Mouse (Mus musculus) MEL (cell line): ENCODE measurements around the gene Dennd4b. TPM values are rescaled to one million over a fixed set of nuclear protein-coding genes. Genes with fewer than 3 reads are reported as not detected.

Experiments used
- DNase-seq: peaks from one replicate; pipeline ENCODE4 v3.0.0; 2011; ENCODE audit warnings: low read depth, low spot score
- H3K27ac ChIP-seq: 2 replicates; pipeline ENCODE4 v1.5.1; 2012; ENCODE audit warnings: low read depth, mild to moderate bottlenecking, control low read depth, low read length, moderate library complexity; ENCODE audit not compliant: control insufficient read depth
- H3K27me3 ChIP-seq, 2 experiments: fragments of 150-350 bp in 1 of 2; sonication (generic) in 1 of 2; 2 replicates each; pipeline ENCODE4 v1.6.1; 2012; ENCODE audit warnings: low read length in 2 of 2, mild to moderate bottlenecking in 2 of 2, improper control_type of control experiment in 1 of 2, moderate library complexity in 1 of 2; ENCODE audit not compliant: insufficient read depth in 2 of 2, control insufficient read depth in 1 of 2
- H3K36me3 ChIP-seq, 2 experiments: 2 replicates each; pipeline ENCODE4 v1.6.1; 2012 to 2014; ENCODE audit warnings: low read length in 2 of 2, improper control_type of control experiment in 1 of 2, inconsistent platforms in 1 of 2, mild to moderate bottlenecking in 1 of 2; ENCODE audit not compliant: insufficient read depth in 2 of 2, control insufficient read depth in 1 of 2
- H3K4me1 ChIP-seq, 2 experiments: fragments of 150-350 bp in 1 of 2; sonication (generic) in 1 of 2; 2 replicates each; pipeline ENCODE4 v1.6.1; 2012; ENCODE audit warnings: low read length in 2 of 2, improper control_type of control experiment in 1 of 2, mild to moderate bottlenecking in 1 of 2; ENCODE audit not compliant: insufficient read depth in 2 of 2, control insufficient read depth in 1 of 2
- H3K4me3 ChIP-seq, 2 experiments: fragments of 150-350 bp in 1 of 2; sonication (generic) in 1 of 2; 2 replicates each; pipeline ENCODE4 v1.5.1; 2012; ENCODE audit warnings: low read depth in 2 of 2, low read length in 2 of 2, mild to moderate bottlenecking in 2 of 2, moderate library complexity in 2 of 2, control low read depth in 1 of 2, improper control_type of control experiment in 1 of 2; ENCODE audit not compliant: control insufficient read depth in 1 of 2, insufficient read depth in 1 of 2
- H3K79me2 ChIP-seq: 2 replicates; pipeline ENCODE4 v1.6.1; 2012; ENCODE audit warnings: mild to moderate bottlenecking, low read length, moderate library complexity; ENCODE audit not compliant: control insufficient read depth, poor library complexity, insufficient read depth
- H3K9ac ChIP-seq: 2 replicates; pipeline ENCODE4 v1.6.1; 2012; ENCODE audit warnings: low read depth, mild to moderate bottlenecking, control low read depth, low read length, moderate library complexity; ENCODE audit not compliant: control insufficient read depth, poor library complexity, severe bottlenecking
- H3K9me3 ChIP-seq: fragments of 150-350 bp; sonication (generic); replicated peaks from 2 replicates; pipeline ENCODE4 v1.6.1; 2012; ENCODE audit warnings: mild to moderate bottlenecking, low read length, improper control_type of control experiment, moderate library complexity; ENCODE audit not compliant: insufficient read depth
- BHLHE40 ChIP-seq: IDR thresholded peaks from 2 replicates; pipeline ENCODE4 v1.6.1; 2012; ENCODE audit warnings: low read depth, mild to moderate bottlenecking, inconsistent platforms, low read length, improper control_type of control experiment, borderline replicate concordance
- CHD1 ChIP-seq: IDR thresholded peaks from 2 replicates; pipeline ENCODE4 v1.6.1; 2012; ENCODE audit warnings: low read depth, mild to moderate bottlenecking, inconsistent platforms, low read length, improper control_type of control experiment
- CHD2 ChIP-seq: IDR thresholded peaks from 2 replicates; pipeline ENCODE4 v1.6.1; 2011; ENCODE audit warnings: low read length, improper control_type of control experiment
- CTCF ChIP-seq, 3 experiments: IDR thresholded peaks in 2 of 3; conservative IDR thresholded peaks in 1 of 3; 2 replicates each; pipeline ENCODE4 v1.5.1; 2011 to 2012; ENCODE audit warnings: low read length in 3 of 3, low read depth in 2 of 3, mild to moderate bottlenecking in 2 of 3, improper control_type of control experiment in 1 of 3, inconsistent platforms in 1 of 3, mixed read lengths in 1 of 3, moderate library complexity in 1 of 3; ENCODE audit not compliant: control insufficient read depth in 1 of 3, insufficient read depth in 1 of 3, poor library complexity in 1 of 3, severe bottlenecking in 1 of 3
- ELF1 ChIP-seq: IDR thresholded peaks from 2 replicates; pipeline ENCODE4 v1.6.1; 2014; ENCODE audit warnings: low read depth, mild to moderate bottlenecking, inconsistent platforms, low read length, improper control_type of control experiment, moderate library complexity
- EP300 ChIP-seq, 2 experiments: IDR thresholded peaks; 2 replicates each; pipeline ENCODE4 v1.6.1; 2011; ENCODE audit warnings: improper control_type of control experiment in 2 of 2, low read length in 2 of 2, low read depth in 1 of 2, mild to moderate bottlenecking in 1 of 2
- ETS1 ChIP-seq: IDR thresholded peaks from 2 replicates; pipeline ENCODE4 v1.6.1; 2012; ENCODE audit warnings: low read depth, mild to moderate bottlenecking, inconsistent platforms, low read length, improper control_type of control experiment, moderate library complexity
- GABPA ChIP-seq: IDR thresholded peaks from 2 replicates; pipeline ENCODE4 v1.6.1; 2012; ENCODE audit warnings: low read depth, mild to moderate bottlenecking, inconsistent platforms, low read length, improper control_type of control experiment, moderate library complexity
- GATA1 ChIP-seq: IDR thresholded peaks from 2 replicates; pipeline ENCODE4 v1.6.1; 2011; ENCODE audit warnings: low read depth, low read length, improper control_type of control experiment
- KAT2A ChIP-seq: conservative IDR thresholded peaks from 2 replicates; pipeline ENCODE4 v1.6.1; 2012; ENCODE audit warnings: low read depth, low read length, improper control_type of control experiment, inconsistent platforms
- MAX ChIP-seq: IDR thresholded peaks from 2 replicates; pipeline ENCODE4 v1.6.1; 2011; ENCODE audit warnings: low read length, improper control_type of control experiment
- MAZ ChIP-seq: IDR thresholded peaks from 2 replicates; pipeline ENCODE4 v1.6.1; 2012; ENCODE audit warnings: low read depth, mild to moderate bottlenecking, inconsistent platforms, low read length, improper control_type of control experiment
- MEF2A ChIP-seq: IDR thresholded peaks from 2 replicates; pipeline ENCODE4 v1.6.1; 2014; ENCODE audit warnings: low read depth, mild to moderate bottlenecking, inconsistent platforms, low read length, improper control_type of control experiment; ENCODE audit not compliant: poor library complexity, insufficient replicate concordance, severe bottlenecking; ENCODE audit errors: extremely low read depth
- MYB ChIP-seq: IDR thresholded peaks from 2 replicates; pipeline ENCODE4 v1.6.1; 2011; ENCODE audit warnings: mild to moderate bottlenecking, low read depth, low read length, improper control_type of control experiment
- MYC ChIP-seq: IDR thresholded peaks from 2 replicates; pipeline ENCODE4 v1.6.1; 2011; ENCODE audit warnings: low read depth, mild to moderate bottlenecking, low read length, improper control_type of control experiment, moderate library complexity
- NRF1 ChIP-seq: IDR thresholded peaks from 2 replicates; pipeline ENCODE4 v1.6.1; 2014; ENCODE audit warnings: low read depth, mild to moderate bottlenecking, inconsistent platforms, low read length, improper control_type of control experiment, moderate library complexity; ENCODE audit not compliant: poor library complexity, insufficient read depth, severe bottlenecking
- POLR2A ChIP-seq, 2 experiments: IDR thresholded peaks; 2 replicates each; pipeline ENCODE4 v1.6.1; 2011 to 2012; ENCODE audit warnings: low read length in 2 of 2, mild to moderate bottlenecking in 2 of 2, control low read depth in 1 of 2, improper control_type of control experiment in 1 of 2, low read depth in 1 of 2, moderate library complexity in 1 of 2; ENCODE audit not compliant: control insufficient read depth in 1 of 2, insufficient read depth in 1 of 2, poor library complexity in 1 of 2
- POLR2AphosphoS5 ChIP-seq: IDR thresholded peaks from 2 replicates; pipeline ENCODE4 v1.6.1; 2012; ENCODE audit warnings: low read depth, borderline replicate concordance, mild to moderate bottlenecking, inconsistent platforms, low read length, moderate library complexity, mixed read lengths
- RAD21 ChIP-seq: IDR thresholded peaks from 2 replicates; pipeline ENCODE4 v1.6.1; 2011; ENCODE audit warnings: mild to moderate bottlenecking, low read depth, low read length, improper control_type of control experiment
- SIN3A ChIP-seq: IDR thresholded peaks from 2 replicates; pipeline ENCODE4 v1.6.1; 2012; ENCODE audit warnings: low read length, improper control_type of control experiment, inconsistent platforms
- SMC3 ChIP-seq: IDR thresholded peaks from 2 replicates; pipeline ENCODE4 v1.6.1; 2011; ENCODE audit warnings: low read depth, low read length, improper control_type of control experiment
- TAL1 ChIP-seq: IDR thresholded peaks from 2 replicates; pipeline ENCODE4 v1.6.1; 2012; ENCODE audit warnings: mild to moderate bottlenecking, inconsistent platforms, low read length, moderate library complexity, mixed read lengths
- TCF12 ChIP-seq: IDR thresholded peaks from 2 replicates; pipeline ENCODE4 v1.6.1; 2014; ENCODE audit warnings: low read depth, mild to moderate bottlenecking, inconsistent platforms, low read length, improper control_type of control experiment, moderate library complexity
- ZC3H11A ChIP-seq: IDR thresholded peaks from 2 replicates; pipeline ENCODE4 v1.6.1; 2012; ENCODE audit warnings: low read depth, mild to moderate bottlenecking, inconsistent platforms, low read length, improper control_type of control experiment
- ZKSCAN1 ChIP-seq: IDR thresholded peaks from 2 replicates; pipeline ENCODE4 v1.6.1; 2012; ENCODE audit warnings: low read depth, mild to moderate bottlenecking, inconsistent platforms, low read length, improper control_type of control experiment, moderate library complexity
- ZMIZ1 ChIP-seq: IDR thresholded peaks from 2 replicates; pipeline ENCODE4 v1.6.1; 2012; ENCODE audit warnings: low read depth, mild to moderate bottlenecking, inconsistent platforms, low read length, improper control_type of control experiment, moderate library complexity
- ZNF384 ChIP-seq: IDR thresholded peaks from 2 replicates; pipeline ENCODE4 v1.6.1; 2012; ENCODE audit warnings: low read depth, mild to moderate bottlenecking, inconsistent platforms, low read length, improper control_type of control experiment
- polyA plus RNA-seq, 2 experiments: library from polyadenylated mRNA; stranded (reverse) in 1 of 2; unstranded in 1 of 2; fragments of >175 nt in 1 of 2; fragments of >200 nt in 1 of 2; gene quantifications; 2 replicates each; pipeline versions ENCODE4 v1.2.1 to v1.2.4; 2012; ENCODE audit warnings: low replicate concordance in 2 of 2, low read depth in 1 of 2; ENCODE audit not compliant: insufficient read length in 2 of 2, insufficient read depth in 1 of 2, missing spikeins in 1 of 2
- total RNA-seq: library from RNA; depleted of rRNA; stranded (reverse); fragments of 300-350 nt; gene quantifications from 2 replicates; pipeline ENCODE4 v1.2.3, GENCODE M21; 2012

Dennd4b gene
- total and polyA plus RNA-seq, 3 experiments = 11.6 to 27.1 TPM; not detected in 1

- Histone ChIP-seq H3K36me3 (peaks cover 11 to 22% of the 10 kb centered on the region in 2 experiments), H3K27me3 (no peaks in the 10 kb centered on the region), H3K9ac (no peak overlapping the region), H3K4me3 (no peak overlapping the region), H3K4me1 (peaks cover 3 to 8% of the 10 kb centered on the region in 2 experiments; a peak in 3 of 4 replicates), H3K9me3 (no peaks in the 10 kb centered on the region), H3K27ac (no peak overlapping the region), H3K79me2 (peaks cover 57% of the 10 kb centered on the region)
- TF ChIP-seq TAL1 (no peak), GATA1 (no peak), MYC (no peak), GABPA (no peak), ZKSCAN1 (no peak), POLR2AphosphoS5 (no peak), MAZ (no peak), ZC3H11A (peak; percentile 24), MYB (no peak), SMC3 (peak; percentile 44), EP300 (IDR thresholded peaks at IDR 0.05; ENCODE audit: low read depth in 1 of 2, low read length in 2 of 2) (no peak), TCF12 (no peak), ZNF384 (peak; percentile 89), ETS1 (no peak), CHD2 (no peak), KAT2A (no peak), ELF1 (no peak), POLR2A (IDR thresholded peaks at IDR 0.05; ENCODE audit: control insufficient read depth in 1 of 2, insufficient read depth in 1 of 2, low read depth in 1 of 2, low read length in 2 of 2, poor library complexity in 1 of 2) (no peak), NRF1 (no peak), RAD21 (peak; percentile 51), MEF2A (no peak), CHD1 (no peak), BHLHE40 (no peak), SIN3A (peak; percentile 48; the same call in 1 of the 2 replicates), MAX (no peak), ZMIZ1 (no peak), CTCF (IDR thresholded peaks at IDR 0.05 in 2 of 3, conservative IDR thresholded peaks at IDR 0.05 in 1 of 3; ENCODE audit: control insufficient read depth in 1 of 3, insufficient read depth in 1 of 3, low read depth in 2 of 3, low read length in 3 of 3, poor library complexity in 1 of 3, severe bottlenecking in 1 of 3) (peak; percentile 26 to 68 (median 50); a peak in 5 of 6 replicates)
- peak; percentile 80 for DNase-seq
Observed at GRCm38 (mm10) chr3:90313367-90313766, 48.4 kb downstream of the Dennd4b start.
